Mouse (Mus musculus): ENCODE data around the gene Igsf6. TPM values are rescaled to one million over a fixed set of nuclear protein-coding genes. Genes with fewer than 3 reads are reported as not detected.
A peak's percentile ranks its signal among the peaks of the same experiment; 100 is the strongest.
"Not testable (repeated sequence)": the region's sequence is repeated elsewhere in the genome, so short reads cannot be mapped to it uniquely, and the experiment has no call there.

Gene Igsf6
- total RNA-seq, 2 experiments from 2014 or later: 0.36 TPM; not detected in 1

GRCm38 (mm10) chr7:121059477-121060218 is 14.7 kb downstream of the Igsf6 start:
- DNase-seq (ENCODE audit: low spot score in 2 of 2): no peak

- no peak for DNase-seq (ENCODE audit: low spot score in 2 of 2)
Measured at GRCm38 (mm10) chr7:121053071-121053470, 21.3 kb downstream of the Igsf6 start.

- DNase-seq (ENCODE audit: low spot score in 2 of 2): no peak
Measured at GRCm38 (mm10) chr7:121047624-121048023, 26.7 kb downstream of the Igsf6 start.

- DNase-seq (ENCODE audit: low spot score in 2 of 2): no peak
Measured at GRCm38 (mm10) chr7:121045671-121046453, 28.5 kb downstream of the Igsf6 start.

GRCm38 (mm10) chr7:121044251-121044650 is 30.1 kb downstream of the Igsf6 start:
- DNase-seq (ENCODE audit: low spot score in 2 of 2): no peak

GRCm38 (mm10) chr7:121043510-121043909 is 30.9 kb downstream of the Igsf6 start:
- no peak for DNase-seq (ENCODE audit: low spot score in 2 of 2)

- DNase-seq (ENCODE audit: low spot score in 2 of 2): no peak
Measured at GRCm38 (mm10) chr7:121043004-121043403, 31.4 kb downstream of the Igsf6 start.

GRCm38 (mm10) chr7:121041989-121042388 is 32.4 kb downstream of the Igsf6 start:
- no peak for DNase-seq (ENCODE audit: low spot score in 2 of 2)

GRCm38 (mm10) chr7:121040595-121040994 is 33.8 kb downstream of the Igsf6 start:
- no peak for DNase-seq (ENCODE audit: low spot score in 2 of 2)

DNA sequence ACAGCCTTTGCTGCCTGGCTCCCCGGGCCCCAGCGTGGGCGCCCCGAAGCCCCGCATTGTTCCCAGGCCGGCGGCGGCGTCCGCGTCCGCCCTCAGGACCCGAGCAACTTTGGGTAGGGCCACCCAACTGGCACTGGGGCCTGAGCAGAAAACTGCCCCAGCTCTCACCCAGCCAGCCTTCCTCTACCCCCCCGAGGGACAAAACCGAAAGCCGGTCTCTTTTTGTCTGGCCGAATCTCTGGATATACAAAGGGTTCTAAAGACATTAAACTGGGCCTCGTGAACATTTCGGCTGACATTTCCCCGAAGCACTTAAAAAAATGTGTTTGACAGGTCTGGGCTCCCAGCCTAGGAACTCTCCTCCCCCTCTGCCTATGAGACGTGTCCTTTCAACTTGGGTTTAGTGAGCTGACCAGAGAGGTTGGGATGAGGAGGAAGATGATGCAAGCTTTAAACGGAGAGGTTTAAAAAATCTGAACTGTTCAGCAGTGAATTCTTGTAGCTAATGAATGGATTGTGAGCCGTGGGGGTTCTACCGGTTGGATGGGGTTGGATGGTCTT is 39.1 kb downstream of the Igsf6 start:
- DNase-seq (ENCODE audit: low spot score in 2 of 2): peak in 1 of 2 experiments; percentile 25

DNA sequence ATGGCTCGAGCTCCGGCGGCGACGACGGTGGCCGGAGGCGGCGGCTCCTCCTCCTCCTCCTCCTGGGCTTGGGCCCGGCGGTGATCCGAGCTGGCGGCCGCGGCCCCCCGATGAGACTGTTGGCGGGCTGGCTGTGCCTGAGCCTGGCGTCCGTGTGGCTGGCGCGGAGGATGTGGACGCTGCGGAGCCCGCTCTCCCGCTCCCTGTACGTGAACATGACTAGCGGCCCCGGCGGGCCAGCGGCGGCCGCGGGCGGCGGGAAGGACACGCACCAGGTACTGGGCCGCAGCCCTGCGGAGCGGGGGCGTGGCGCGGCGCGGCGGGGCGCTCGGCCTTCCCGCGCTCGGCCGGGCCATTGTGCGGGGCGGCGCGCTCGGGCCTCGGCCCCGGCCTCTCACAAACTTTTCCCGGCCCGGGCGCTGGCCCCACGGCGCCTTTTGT is 39.7 kb downstream of the Igsf6 start:
- DNase-seq (ENCODE audit: low spot score in 2 of 2): no peak

DNA sequence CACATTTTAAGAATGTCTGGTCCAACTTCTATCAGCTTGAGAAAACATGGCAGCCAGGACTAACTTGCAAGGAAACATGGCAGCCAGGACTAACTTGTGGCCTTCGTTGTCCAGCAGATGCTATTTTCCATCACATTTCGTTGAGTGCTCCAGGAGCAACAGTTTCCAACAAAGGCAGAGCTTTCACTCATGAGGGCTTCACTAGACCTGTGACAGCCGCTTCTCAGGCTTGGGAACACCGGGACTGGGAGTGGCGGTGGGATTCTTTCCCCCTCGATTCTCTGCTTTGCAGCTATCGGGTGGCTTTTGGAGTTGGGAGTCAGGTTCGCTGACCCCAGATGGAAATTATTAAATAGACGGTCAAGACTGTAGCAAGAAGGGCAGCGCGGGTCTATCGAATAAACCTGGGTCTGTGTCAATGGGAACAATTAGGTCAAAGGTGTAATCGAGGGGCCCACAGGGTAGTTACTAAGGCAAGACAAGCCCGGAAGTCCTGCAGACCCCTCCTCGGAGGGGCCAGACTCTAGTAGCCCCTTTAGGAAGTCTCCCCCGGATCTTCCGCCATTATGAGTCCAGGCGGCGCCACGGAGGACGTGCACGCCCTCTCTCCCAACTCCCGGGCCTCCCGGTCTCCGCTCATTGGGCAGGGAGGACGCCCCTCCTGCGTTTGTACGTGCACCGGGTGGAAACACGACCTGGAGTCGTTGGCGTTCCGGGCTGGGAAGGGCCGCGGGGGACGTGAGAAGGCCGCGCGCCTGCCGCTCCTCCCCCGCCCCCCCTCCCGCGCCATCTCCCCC is 40.3 kb downstream of the Igsf6 start, which contains the start of gene Mettl9:
TSS of gene Mettl9 (plus strand) at position 590 of the 797 bp plus-strand sequence.
- DNase-seq (ENCODE audit: low spot score in 2 of 2): peak; percentile 93 to 95

DNA sequence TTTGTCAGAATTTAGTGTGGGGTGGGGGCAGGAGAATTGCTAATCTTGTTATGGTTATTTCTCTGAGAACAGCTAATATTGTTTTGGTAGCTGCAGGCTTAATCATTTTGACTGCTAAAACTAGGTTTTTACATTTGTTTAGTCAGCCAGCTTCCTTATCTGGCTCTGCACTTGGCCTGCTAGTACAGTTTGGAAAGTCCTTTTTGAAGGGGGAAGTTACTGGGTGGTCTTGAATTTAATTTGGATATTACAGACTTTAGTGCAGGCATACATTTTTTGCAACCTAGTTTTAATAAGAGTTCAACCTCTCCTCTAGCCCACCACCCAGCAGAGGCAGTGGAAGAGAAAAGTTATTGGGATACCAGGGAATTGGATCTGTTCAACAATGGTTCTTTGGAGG is 44.4 kb downstream of the Igsf6 start:
- not testable (repeated sequence) for DNase-seq (ENCODE audit: low spot score in 2 of 2)

DNA sequence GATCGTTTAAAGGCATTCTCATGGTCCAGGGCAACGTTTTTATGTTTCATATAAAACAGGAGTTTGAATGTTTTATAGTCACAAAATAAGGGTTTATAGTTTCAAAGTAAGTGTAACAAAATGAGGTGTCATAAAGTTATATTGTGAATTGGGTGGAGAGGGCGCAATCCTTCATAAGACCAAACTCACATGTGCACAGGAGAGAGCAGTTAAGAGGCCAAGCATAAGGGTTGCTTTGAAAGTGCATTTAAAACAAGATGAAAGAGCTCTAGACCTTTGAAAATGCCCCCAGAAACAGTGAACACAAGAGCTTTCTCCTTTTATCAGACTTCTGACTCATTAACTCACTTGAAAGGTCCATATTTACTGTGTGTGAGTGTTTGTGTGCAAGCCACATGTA is 48.1 kb downstream of the Igsf6 start:
- DNase-seq (ENCODE audit: low spot score in 2 of 2): no peak

DNA sequence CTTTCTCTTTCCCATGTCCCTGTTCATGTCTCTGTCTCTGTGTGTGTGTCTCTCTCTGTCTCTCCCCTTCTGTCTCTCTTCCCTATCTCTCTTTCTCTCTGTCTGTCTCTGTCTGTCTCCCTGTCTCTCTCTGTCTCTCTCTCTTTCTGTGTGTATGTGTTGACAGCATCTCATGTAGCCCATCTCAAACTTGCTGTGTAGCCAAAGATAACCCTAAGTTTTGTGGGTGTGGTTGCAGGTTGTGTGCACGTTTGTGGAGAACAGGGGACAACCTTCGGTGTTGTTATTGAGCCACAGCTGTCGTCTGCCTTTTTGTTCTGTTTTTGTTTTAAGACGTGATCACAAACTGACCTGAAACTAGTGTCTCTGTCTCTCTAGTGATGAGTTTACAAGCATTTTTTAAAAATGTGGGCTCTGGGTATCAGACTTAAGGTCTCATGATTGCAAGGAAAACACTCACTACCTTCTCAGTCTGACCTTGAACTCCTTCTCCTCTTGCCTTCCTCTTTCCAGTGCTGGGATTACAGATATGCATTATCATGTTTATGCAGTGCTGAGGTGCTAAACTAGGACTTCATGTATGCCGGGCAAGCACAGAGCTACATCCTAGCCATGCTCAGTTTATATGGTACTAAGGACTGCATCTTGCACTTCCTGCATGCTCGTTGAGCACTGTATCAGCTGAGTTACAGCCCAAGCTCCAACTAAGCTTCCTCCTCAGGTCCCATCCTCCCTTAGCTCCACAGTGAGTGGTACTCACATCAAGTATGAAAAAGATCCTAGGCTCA is 49.0 kb downstream of the Igsf6 start:
- no peak for DNase-seq (ENCODE audit: low spot score in 2 of 2)

DNA sequence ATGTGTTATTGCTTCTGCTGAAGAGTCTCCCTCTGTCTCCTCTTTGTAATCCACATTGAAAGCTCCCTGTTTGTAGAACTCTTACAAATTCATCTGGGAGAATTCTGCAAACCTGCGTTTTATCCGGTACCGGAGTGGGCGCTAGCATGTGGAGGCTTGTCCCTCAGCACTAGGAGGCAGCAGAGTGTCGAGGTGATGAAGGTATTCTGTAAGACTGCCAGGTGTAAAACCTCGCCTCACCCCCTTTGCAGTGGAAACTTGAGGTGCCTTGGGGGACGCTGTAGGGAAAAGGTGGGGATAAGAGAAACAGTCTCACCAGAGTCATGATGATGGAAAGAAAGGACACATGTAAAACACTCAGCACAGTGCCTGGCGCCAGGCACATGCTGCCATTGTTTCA is 54.1 kb downstream of the Igsf6 start:
- DNase-seq (ENCODE audit: low spot score in 2 of 2): no peak

- no peak for DNase-seq (ENCODE audit: low spot score in 2 of 2)
Measured at GRCm38 (mm10) chr7:121018778-121019177, 55.6 kb downstream of the Igsf6 start.

DNA sequence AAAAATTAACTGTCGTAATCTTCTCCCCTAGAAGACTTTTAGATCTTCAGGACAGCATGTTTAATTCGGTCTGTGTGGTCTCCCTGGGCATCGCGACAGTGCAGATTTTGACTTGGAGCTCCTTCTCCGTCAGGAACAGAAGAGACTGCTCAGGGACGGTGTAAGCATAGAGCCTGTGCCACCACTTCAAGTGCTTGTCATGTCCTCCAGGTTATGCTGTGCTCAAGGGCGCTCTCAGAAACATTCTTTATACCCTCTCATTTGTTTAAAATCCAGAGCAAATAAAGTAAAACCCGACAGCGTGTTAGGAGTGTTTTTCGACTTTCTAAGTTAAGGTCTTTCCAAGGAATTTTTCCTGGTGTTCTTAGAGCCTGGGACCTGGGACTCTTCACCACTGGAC is 59.9 kb downstream of the Igsf6 start:
- no peak for DNase-seq (ENCODE audit: low spot score in 2 of 2)

Measured in layer of hippocampus, postnatal 10 days (tissue).